Mouse (Mus musculus): ENCODE data around the gene Tubd1. TPM values are rescaled to one million over a fixed set of nuclear protein-coding genes. Genes with fewer than 3 reads are reported as not detected.

Tubd1 gene
- polyA plus RNA-seq, 1 experiment from 2014 or later = 12.6 TPM

- DNase-seq (ENCODE audit: low spot score) (peak; percentile 82), ATAC-seq (replicated peaks; ENCODE audit: insufficient number of reproducible peaks, low FRiP score, low TSS enrichment, low read depth) (peak; percentile 56; the same call in 1 of the 2 replicates)
- Histone ChIP-seq H3K4me3 (ENCODE audit: low read depth, low read length) (no peak overlapping the region), H3K27me3 (ENCODE audit: control insufficient read depth, insufficient read depth, low read length) (no peaks in the 10 kb centered on the region), H3K4me2 (ENCODE audit: low read depth, low read length) (no peak overlapping the region), H3K9me3 (replicated peaks; ENCODE audit: control insufficient read depth, low read length) (no peaks in the 10 kb centered on the region), H3K27ac (replicated peaks; ENCODE audit: low read depth, low read length) (peak overlapping the region; percentile 63; the same call in 1 of the 2 replicates), H3K4me1 (ENCODE audit: control insufficient read depth, insufficient read depth, low read length) (no peaks in the 10 kb centered on the region; the same call in 1 of the 2 replicates), H3K36me3 (replicated peaks; ENCODE audit: control insufficient read depth, insufficient read depth, low read depth, low read length) (no peaks in the 10 kb centered on the region), H3K9ac (replicated peaks; ENCODE audit: low read length) (no peak overlapping the region)
- 16% methylated on average over 9 of the region's 9 CpGs for WGBS
Measured at GRCm38 (mm10) chr11:86570261-86570746, 25.5 kb downstream of the Tubd1 start.

- H3K9me3 ChIP-seq (replicated peaks; ENCODE audit: control insufficient read depth, low read length) = no peaks in the 10 kb centered on the region
- 29% methylated on average over 15 of the region's 15 CpGs for WGBS
- no peak overlapping the region for H3K4me3 ChIP-seq (ENCODE audit: low read depth, low read length)
- no peaks in the 10 kb centered on the region for H3K27me3 ChIP-seq (ENCODE audit: control insufficient read depth, insufficient read depth, low read length)
- H3K36me3 ChIP-seq (replicated peaks; ENCODE audit: control insufficient read depth, insufficient read depth, low read depth, low read length) = no peaks in the 10 kb centered on the region
- peak overlapping the region; percentile 72 for H3K27ac ChIP-seq (replicated peaks; ENCODE audit: low read depth, low read length)
- H3K4me2 ChIP-seq (ENCODE audit: low read depth, low read length) = no peak overlapping the region
- no peak overlapping the region; the same call in 1 of the 2 replicates for H3K9ac ChIP-seq (replicated peaks; ENCODE audit: low read length)
- ATAC-seq (replicated peaks; ENCODE audit: insufficient number of reproducible peaks, low FRiP score, low TSS enrichment, low read depth) = peak; percentile 61
- no peaks in the 10 kb centered on the region; the same call in 1 of the 2 replicates for H3K4me1 ChIP-seq (ENCODE audit: control insufficient read depth, insufficient read depth, low read length)
- DNase-seq (ENCODE audit: low spot score) = peak; percentile 70
Measured at GRCm38 (mm10) chr11:86571047-86571855, 26.5 kb downstream of the Tubd1 start.

- H3K36me3 ChIP-seq (replicated peaks; ENCODE audit: control insufficient read depth, insufficient read depth, low read depth, low read length) = no peaks in the 10 kb centered on the region
- no peak overlapping the region for H3K9ac ChIP-seq (replicated peaks; ENCODE audit: low read length)
- no peaks in the 10 kb centered on the region for H3K27me3 ChIP-seq (ENCODE audit: control insufficient read depth, insufficient read depth, low read length)
- no peak overlapping the region for H3K4me2 ChIP-seq (ENCODE audit: low read depth, low read length)
- whole genome bisulfite sequencing = 27% methylated on average over 4 of the region's 4 CpGs
- no peaks in the 10 kb centered on the region for H3K9me3 ChIP-seq (replicated peaks; ENCODE audit: control insufficient read depth, low read length)
- no peak overlapping the region for H3K4me3 ChIP-seq (ENCODE audit: low read depth, low read length)
- peak overlapping the region; percentile 72; the same call in 1 of the 2 replicates for H3K27ac ChIP-seq (replicated peaks; ENCODE audit: low read depth, low read length)
- ATAC-seq (replicated peaks; ENCODE audit: insufficient number of reproducible peaks, low FRiP score, low TSS enrichment, low read depth) (no peak), DNase-seq (ENCODE audit: low spot score) (no peak)
- no peaks in the 10 kb centered on the region; the same call in 1 of the 2 replicates for H3K4me1 ChIP-seq (ENCODE audit: control insufficient read depth, insufficient read depth, low read length)
Measured at GRCm38 (mm10) chr11:86571871-86572270, 27.1 kb downstream of the Tubd1 start.

- Histone ChIP-seq H3K27me3 (ENCODE audit: control insufficient read depth, insufficient read depth, low read length) (no peaks in the 10 kb centered on the region), H3K9me3 (replicated peaks; ENCODE audit: control insufficient read depth, low read length) (no peaks in the 10 kb centered on the region), H3K4me2 (ENCODE audit: low read depth, low read length) (no peak overlapping the region), H3K9ac (replicated peaks; ENCODE audit: low read length) (no peak overlapping the region), H3K27ac (replicated peaks; ENCODE audit: low read depth, low read length) (no peak overlapping the region), H3K36me3 (replicated peaks; ENCODE audit: control insufficient read depth, insufficient read depth, low read depth, low read length) (no peaks in the 10 kb centered on the region), H3K4me1 (ENCODE audit: control insufficient read depth, insufficient read depth, low read length) (no peaks in the 10 kb centered on the region; the same call in 1 of the 2 replicates), H3K4me3 (ENCODE audit: low read depth, low read length) (no peak overlapping the region)
- no peak for DNase-seq (ENCODE audit: low spot score)
- ATAC-seq (replicated peaks; ENCODE audit: insufficient number of reproducible peaks, low FRiP score, low TSS enrichment, low read depth) = no peak
- 64% methylated on average over 2 of the region's 2 CpGs for WGBS
Measured at GRCm38 (mm10) chr11:86572623-86573022, 27.8 kb downstream of the Tubd1 start.

DNA sequence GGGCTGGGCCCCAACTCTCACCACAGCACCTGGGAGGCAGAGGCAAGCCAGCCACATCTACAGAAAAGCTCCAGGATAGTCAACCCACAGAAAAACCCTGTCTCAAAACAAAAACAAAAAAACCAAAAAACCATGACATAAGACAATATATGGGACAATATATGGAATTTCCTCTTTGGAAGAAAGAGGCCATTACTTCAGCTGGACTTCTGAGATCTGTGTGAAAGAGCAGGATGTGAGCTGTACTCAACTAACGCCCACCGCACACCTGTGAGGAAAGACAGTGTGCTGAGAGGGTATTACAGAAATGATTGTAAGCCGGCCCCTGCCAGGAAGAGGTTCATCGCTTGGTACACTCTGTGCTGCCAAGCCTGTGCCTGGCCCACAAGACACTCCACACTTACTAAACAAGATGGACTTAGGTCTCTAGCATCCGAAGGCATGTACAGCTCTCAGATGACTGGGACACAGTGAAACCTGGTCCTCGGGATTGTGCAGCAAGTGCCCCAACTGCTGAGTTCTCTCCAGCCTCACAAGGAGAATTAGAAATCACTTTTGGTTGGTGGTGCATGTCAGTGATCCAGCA, 28.9 kb downstream of the Tubd1 start:
- no peak for ATAC-seq (replicated peaks; ENCODE audit: insufficient number of reproducible peaks, low FRiP score, low TSS enrichment, low read depth)
- H3K4me3 ChIP-seq (ENCODE audit: low read depth, low read length) = no peak overlapping the region
- H3K27me3 ChIP-seq (ENCODE audit: control insufficient read depth, insufficient read depth, low read length) = no peaks in the 10 kb centered on the region
- no peak overlapping the region for H3K4me2 ChIP-seq (ENCODE audit: low read depth, low read length)
- no peak overlapping the region for H3K27ac ChIP-seq (replicated peaks; ENCODE audit: low read depth, low read length)
- H3K9ac ChIP-seq (replicated peaks; ENCODE audit: low read length) = no peak overlapping the region
- no peaks in the 10 kb centered on the region for H3K9me3 ChIP-seq (replicated peaks; ENCODE audit: control insufficient read depth, low read length)
- no peaks in the 10 kb centered on the region; the same call in 1 of the 2 replicates for H3K4me1 ChIP-seq (ENCODE audit: control insufficient read depth, insufficient read depth, low read length)
- DNase-seq (ENCODE audit: low spot score) = no peak
- WGBS = 89% methylated on average over 6 of the region's 6 CpGs
- no peaks in the 10 kb centered on the region for H3K36me3 ChIP-seq (replicated peaks; ENCODE audit: control insufficient read depth, insufficient read depth, low read depth, low read length)

DNA sequence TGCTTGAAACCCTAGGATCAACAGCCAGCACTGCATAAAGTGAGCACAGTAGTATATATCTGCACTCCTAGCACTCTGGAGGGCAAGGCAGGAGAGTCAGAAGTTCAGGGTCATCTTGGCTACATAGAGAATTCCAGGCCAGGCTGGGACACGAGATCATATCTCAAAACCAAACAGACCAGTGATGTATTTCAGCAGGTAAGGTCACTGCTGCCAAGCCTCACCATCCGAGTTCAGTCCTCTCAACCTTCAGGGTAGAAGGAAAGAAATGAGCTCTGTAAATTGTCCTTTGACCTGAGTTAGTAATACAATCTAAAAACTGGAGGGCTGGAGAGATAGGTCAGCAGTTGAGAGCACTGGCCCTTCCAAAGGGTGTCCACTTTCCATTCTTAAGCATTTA, 29.6 kb downstream of the Tubd1 start:
- ATAC-seq (replicated peaks; ENCODE audit: insufficient number of reproducible peaks, low FRiP score, low TSS enrichment, low read depth) (no peak), DNase-seq (ENCODE audit: low spot score) (no peak)
- Histone ChIP-seq H3K36me3 (replicated peaks; ENCODE audit: control insufficient read depth, insufficient read depth, low read depth, low read length) (no peaks in the 10 kb centered on the region), H3K9me3 (replicated peaks; ENCODE audit: control insufficient read depth, low read length) (no peaks in the 10 kb centered on the region), H3K9ac (replicated peaks; ENCODE audit: low read length) (no peak overlapping the region), H3K27me3 (ENCODE audit: control insufficient read depth, insufficient read depth, low read length) (no peaks in the 10 kb centered on the region), H3K4me2 (ENCODE audit: low read depth, low read length) (no peak overlapping the region), H3K4me1 (ENCODE audit: control insufficient read depth, insufficient read depth, low read length) (peaks cover 3% of the 10 kb centered on the region; the same call in 1 of the 2 replicates), H3K4me3 (ENCODE audit: low read depth, low read length) (no peak overlapping the region), H3K27ac (replicated peaks; ENCODE audit: low read depth, low read length) (no peak overlapping the region)
- WGBS = 45% methylated on average over 2 of the region's 2 CpGs

- H3K9ac ChIP-seq (replicated peaks; ENCODE audit: low read length) = no peak overlapping the region
- ATAC-seq (replicated peaks; ENCODE audit: insufficient number of reproducible peaks, low FRiP score, low TSS enrichment, low read depth) (no peak), DNase-seq (ENCODE audit: low spot score) (no peak)
- no peak overlapping the region for H3K4me3 ChIP-seq (ENCODE audit: low read depth, low read length)
- H3K36me3 ChIP-seq (replicated peaks; ENCODE audit: control insufficient read depth, insufficient read depth, low read depth, low read length) = no peaks in the 10 kb centered on the region
- no peak overlapping the region for H3K27ac ChIP-seq (replicated peaks; ENCODE audit: low read depth, low read length)
- no peaks in the 10 kb centered on the region for H3K27me3 ChIP-seq (ENCODE audit: control insufficient read depth, insufficient read depth, low read length)
- H3K4me1 ChIP-seq (ENCODE audit: control insufficient read depth, insufficient read depth, low read length) = peaks cover 3% of the 10 kb centered on the region; the same call in 1 of the 2 replicates
- no peak overlapping the region for H3K4me2 ChIP-seq (ENCODE audit: low read depth, low read length)
- H3K9me3 ChIP-seq (replicated peaks; ENCODE audit: control insufficient read depth, low read length) = no peaks in the 10 kb centered on the region
- 85% methylated on average over 7 of the region's 7 CpGs for WGBS
Measured at GRCm38 (mm10) chr11:86575632-86576378, 31.0 kb downstream of the Tubd1 start.

All from embryonic facial prominence, embryonic 11.5 days (tissue).